Mouse (Mus musculus): ENCODE measurements around the gene Srp54c. TPM values are rescaled to one million over a fixed set of nuclear protein-coding genes. Genes with fewer than 3 reads are reported as not detected.
"Not testable (repeated sequence)": the region's sequence is repeated elsewhere in the genome, so short reads cannot be mapped to it uniquely, and the experiment has no call there.

Gene Srp54c
- polyA plus RNA-seq (2014; fragmentation: Nextera tagmentation; extraction: Ambion mirVana) = 87.1 and 88.6 TPM in 2 replicates

- peak within 1 kb of the TSS; percentile 32 for H3K4me3 ChIP-seq (ENCODE audit: low read depth, low read length)
- not testable (repeated sequence) for H3K36me3 ChIP-seq (ENCODE audit: control insufficient read depth, insufficient read depth, low read length); H3K9ac ChIP-seq (ENCODE audit: low read depth, low read length); H3K9me3 ChIP-seq (ENCODE audit: control insufficient read depth, low read length); H3K4me1 ChIP-seq (ENCODE audit: control insufficient read depth, insufficient read depth, low read length); H3K27ac ChIP-seq (replicated peaks; ENCODE audit: low read depth, low read length); H3K27me3 ChIP-seq (replicated peaks; ENCODE audit: control insufficient read depth, insufficient read depth, low read length); H3K4me2 ChIP-seq (ENCODE audit: low read depth, low read length); DNase-seq (ENCODE audit: low spot score)
- WGBS = no CpG with 5 or more reads among the region's 57 CpGs
- peak; percentile 98 for ATAC-seq (ENCODE audit: low read depth)
Measured at GRCm38 (mm10) chr12:55229626-55230519, at the start of gene Srp54c. TSS of gene Srp54c (plus strand) at chr12:55230168.

GRCm38 (mm10) chr12:55187686-55188085 lies 42.3 kb upstream of the Srp54c start:
- no CpG with 5 or more reads among the region's 8 CpGs for WGBS
- H3K9ac ChIP-seq (ENCODE audit: low read depth, low read length); H3K9me3 ChIP-seq (ENCODE audit: control insufficient read depth, low read length); H3K4me1 ChIP-seq (ENCODE audit: control insufficient read depth, insufficient read depth, low read length); ATAC-seq (ENCODE audit: low read depth); H3K4me3 ChIP-seq (ENCODE audit: low read depth, low read length); H3K36me3 ChIP-seq (ENCODE audit: control insufficient read depth, insufficient read depth, low read length); H3K4me2 ChIP-seq (ENCODE audit: low read depth, low read length); H3K27ac ChIP-seq (replicated peaks; ENCODE audit: low read depth, low read length); DNase-seq (ENCODE audit: low spot score); H3K27me3 ChIP-seq (replicated peaks; ENCODE audit: control insufficient read depth, insufficient read depth, low read length): not testable (repeated sequence)

GRCm38 (mm10) chr12:55189127-55189526 lies 40.8 kb upstream of the Srp54c start:
- H3K27ac ChIP-seq (replicated peaks; ENCODE audit: low read depth, low read length); DNase-seq (ENCODE audit: low spot score); H3K9me3 ChIP-seq (ENCODE audit: control insufficient read depth, low read length); ATAC-seq (ENCODE audit: low read depth); H3K4me1 ChIP-seq (ENCODE audit: control insufficient read depth, insufficient read depth, low read length); H3K36me3 ChIP-seq (ENCODE audit: control insufficient read depth, insufficient read depth, low read length); H3K4me3 ChIP-seq (ENCODE audit: low read depth, low read length); H3K9ac ChIP-seq (ENCODE audit: low read depth, low read length); H3K4me2 ChIP-seq (ENCODE audit: low read depth, low read length); H3K27me3 ChIP-seq (replicated peaks; ENCODE audit: control insufficient read depth, insufficient read depth, low read length): not testable (repeated sequence)
- no CpG with 5 or more reads among the region's 5 CpGs for WGBS

GRCm38 (mm10) chr12:55199306-55199705 lies 30.7 kb upstream of the Srp54c start, which contains the start of gene 1700047I17Rik2:
TSS of gene 1700047I17Rik2 (plus strand) at chr12:55199592.
- DNase-seq (ENCODE audit: low spot score); H3K36me3 ChIP-seq (ENCODE audit: control insufficient read depth, insufficient read depth, low read length); H3K27ac ChIP-seq (replicated peaks; ENCODE audit: low read depth, low read length); H3K9ac ChIP-seq (ENCODE audit: low read depth, low read length); H3K4me3 ChIP-seq (ENCODE audit: low read depth, low read length); H3K9me3 ChIP-seq (ENCODE audit: control insufficient read depth, low read length); H3K4me2 ChIP-seq (ENCODE audit: low read depth, low read length); H3K27me3 ChIP-seq (replicated peaks; ENCODE audit: control insufficient read depth, insufficient read depth, low read length); H3K4me1 ChIP-seq (ENCODE audit: control insufficient read depth, insufficient read depth, low read length): not testable (repeated sequence)
- WGBS = no CpG with 5 or more reads among the region's 40 CpGs
- peak; percentile 97 for ATAC-seq (ENCODE audit: low read depth)

GRCm38 (mm10) chr12:55199799-55200198 lies 30.2 kb upstream of the Srp54c start:
- not testable (repeated sequence) for H3K9me3 ChIP-seq (ENCODE audit: control insufficient read depth, low read length); H3K4me3 ChIP-seq (ENCODE audit: low read depth, low read length); H3K4me2 ChIP-seq (ENCODE audit: low read depth, low read length); H3K4me1 ChIP-seq (ENCODE audit: control insufficient read depth, insufficient read depth, low read length); H3K27me3 ChIP-seq (replicated peaks; ENCODE audit: control insufficient read depth, insufficient read depth, low read length); H3K9ac ChIP-seq (ENCODE audit: low read depth, low read length); H3K27ac ChIP-seq (replicated peaks; ENCODE audit: low read depth, low read length); DNase-seq (ENCODE audit: low spot score); H3K36me3 ChIP-seq (ENCODE audit: control insufficient read depth, insufficient read depth, low read length)
- no CpG with 5 or more reads among the region's 18 CpGs for WGBS
- ATAC-seq (ENCODE audit: low read depth) = peak; percentile 56

GRCm38 (mm10) chr12:55212944-55213343 lies 17.0 kb upstream of the Srp54c start:
- not testable (repeated sequence) for H3K27ac ChIP-seq (replicated peaks; ENCODE audit: low read depth, low read length); H3K9ac ChIP-seq (ENCODE audit: low read depth, low read length); H3K4me3 ChIP-seq (ENCODE audit: low read depth, low read length); H3K4me2 ChIP-seq (ENCODE audit: low read depth, low read length); H3K4me1 ChIP-seq (ENCODE audit: control insufficient read depth, insufficient read depth, low read length); DNase-seq (ENCODE audit: low spot score); H3K36me3 ChIP-seq (ENCODE audit: control insufficient read depth, insufficient read depth, low read length); ATAC-seq (ENCODE audit: low read depth); H3K27me3 ChIP-seq (replicated peaks; ENCODE audit: control insufficient read depth, insufficient read depth, low read length); H3K9me3 ChIP-seq (ENCODE audit: control insufficient read depth, low read length)
- WGBS = no CpG with 5 or more reads among the region's 6 CpGs

GRCm38 (mm10) chr12:55230520-55230861 lies 523 bp downstream of the Srp54c start:
- 0% methylated on average over 7 of the region's 25 CpGs for WGBS
- ATAC-seq (ENCODE audit: low read depth) = peak; percentile 35

GRCm38 (mm10) chr12:55242243-55242642 lies 12.3 kb downstream of the Srp54c start:
- not testable (repeated sequence) for H3K9ac ChIP-seq (ENCODE audit: low read depth, low read length); DNase-seq (ENCODE audit: low spot score); H3K4me1 ChIP-seq (ENCODE audit: control insufficient read depth, insufficient read depth, low read length); H3K9me3 ChIP-seq (ENCODE audit: control insufficient read depth, low read length); ATAC-seq (ENCODE audit: low read depth); H3K27me3 ChIP-seq (replicated peaks; ENCODE audit: control insufficient read depth, insufficient read depth, low read length); H3K4me2 ChIP-seq (ENCODE audit: low read depth, low read length); H3K36me3 ChIP-seq (ENCODE audit: control insufficient read depth, insufficient read depth, low read length); H3K27ac ChIP-seq (replicated peaks; ENCODE audit: low read depth, low read length); H3K4me3 ChIP-seq (ENCODE audit: low read depth, low read length)
- no CpG with 5 or more reads among the region's 8 CpGs for WGBS

More at GRCm38 (mm10) chr12:55230520-55230861, 523 bp downstream of the Srp54c start:
- H3K4me3 ChIP-seq (ENCODE audit: low read depth, low read length) = peak overlapping the region; percentile 32
- not testable (repeated sequence) for H3K27me3 ChIP-seq (replicated peaks; ENCODE audit: control insufficient read depth, insufficient read depth, low read length); H3K36me3 ChIP-seq (ENCODE audit: control insufficient read depth, insufficient read depth, low read length); DNase-seq (ENCODE audit: low spot score); H3K9ac ChIP-seq (ENCODE audit: low read depth, low read length); H3K9me3 ChIP-seq (ENCODE audit: control insufficient read depth, low read length); H3K4me2 ChIP-seq (ENCODE audit: low read depth, low read length); H3K27ac ChIP-seq (replicated peaks; ENCODE audit: low read depth, low read length); H3K4me1 ChIP-seq (ENCODE audit: control insufficient read depth, insufficient read depth, low read length)

- not testable (repeated sequence) for H3K4me2 ChIP-seq (ENCODE audit: low read depth, low read length); DNase-seq (ENCODE audit: low spot score); H3K9me3 ChIP-seq (ENCODE audit: control insufficient read depth, low read length); H3K4me3 ChIP-seq (ENCODE audit: low read depth, low read length); ATAC-seq (ENCODE audit: low read depth); H3K9ac ChIP-seq (ENCODE audit: low read depth, low read length); H3K4me1 ChIP-seq (ENCODE audit: control insufficient read depth, insufficient read depth, low read length); H3K27ac ChIP-seq (replicated peaks; ENCODE audit: low read depth, low read length); H3K27me3 ChIP-seq (replicated peaks; ENCODE audit: control insufficient read depth, insufficient read depth, low read length)
- H3K36me3 ChIP-seq (ENCODE audit: control insufficient read depth, insufficient read depth, low read length) = peaks cover 19% of the 10 kb centered on the region
- WGBS = no CpG with 5 or more reads among the region's 8 CpGs
Measured at GRCm38 (mm10) chr12:55261950-55262349, 32.0 kb downstream of the Srp54c start.
